Mouse (Mus musculus) MEL (cell line): Measurements from ENCODE around the gene Btbd16. TPM values are rescaled to one million over a fixed set of nuclear protein-coding genes. Genes with fewer than 3 reads are reported as not detected.

Experiments used
- DNase-seq: peaks from one replicate; pipeline ENCODE4 v3.0.0; 2011; ENCODE audit warnings: low read depth, low spot score
- H3K27ac ChIP-seq: 2 replicates; pipeline ENCODE4 v1.5.1; 2012; ENCODE audit warnings: low read depth, mild to moderate bottlenecking, control low read depth, low read length, moderate library complexity; ENCODE audit not compliant: control insufficient read depth
- H3K27me3 ChIP-seq, 2 experiments: fragments of 150-350 bp in 1 of 2; sonication (generic) in 1 of 2; 2 replicates each; pipeline ENCODE4 v1.6.1; 2012; ENCODE audit warnings: low read length in 2 of 2, mild to moderate bottlenecking in 2 of 2, improper control_type of control experiment in 1 of 2, moderate library complexity in 1 of 2; ENCODE audit not compliant: insufficient read depth in 2 of 2, control insufficient read depth in 1 of 2
- H3K36me3 ChIP-seq, 2 experiments: 2 replicates each; pipeline ENCODE4 v1.6.1; 2012 to 2014; ENCODE audit warnings: low read length in 2 of 2, improper control_type of control experiment in 1 of 2, inconsistent platforms in 1 of 2, mild to moderate bottlenecking in 1 of 2; ENCODE audit not compliant: insufficient read depth in 2 of 2, control insufficient read depth in 1 of 2
- H3K4me1 ChIP-seq, 2 experiments: fragments of 150-350 bp in 1 of 2; sonication (generic) in 1 of 2; 2 replicates each; pipeline ENCODE4 v1.6.1; 2012; ENCODE audit warnings: low read length in 2 of 2, improper control_type of control experiment in 1 of 2, mild to moderate bottlenecking in 1 of 2; ENCODE audit not compliant: insufficient read depth in 2 of 2, control insufficient read depth in 1 of 2
- H3K4me3 ChIP-seq, 2 experiments: fragments of 150-350 bp in 1 of 2; sonication (generic) in 1 of 2; 2 replicates each; pipeline ENCODE4 v1.5.1; 2012; ENCODE audit warnings: low read depth in 2 of 2, low read length in 2 of 2, mild to moderate bottlenecking in 2 of 2, moderate library complexity in 2 of 2, control low read depth in 1 of 2, improper control_type of control experiment in 1 of 2; ENCODE audit not compliant: control insufficient read depth in 1 of 2, insufficient read depth in 1 of 2
- H3K79me2 ChIP-seq: 2 replicates; pipeline ENCODE4 v1.6.1; 2012; ENCODE audit warnings: mild to moderate bottlenecking, low read length, moderate library complexity; ENCODE audit not compliant: control insufficient read depth, poor library complexity, insufficient read depth
- H3K9ac ChIP-seq: 2 replicates; pipeline ENCODE4 v1.6.1; 2012; ENCODE audit warnings: low read depth, mild to moderate bottlenecking, control low read depth, low read length, moderate library complexity; ENCODE audit not compliant: control insufficient read depth, poor library complexity, severe bottlenecking
- H3K9me3 ChIP-seq: fragments of 150-350 bp; sonication (generic); replicated peaks from 2 replicates; pipeline ENCODE4 v1.6.1; 2012; ENCODE audit warnings: mild to moderate bottlenecking, low read length, improper control_type of control experiment, moderate library complexity; ENCODE audit not compliant: insufficient read depth
- CHD1 ChIP-seq: IDR thresholded peaks from 2 replicates; pipeline ENCODE4 v1.6.1; 2012; ENCODE audit warnings: low read depth, mild to moderate bottlenecking, inconsistent platforms, low read length, improper control_type of control experiment
- ELF1 ChIP-seq: IDR thresholded peaks from 2 replicates; pipeline ENCODE4 v1.6.1; 2014; ENCODE audit warnings: low read depth, mild to moderate bottlenecking, inconsistent platforms, low read length, improper control_type of control experiment, moderate library complexity
- EP300 ChIP-seq, 2 experiments: IDR thresholded peaks; 2 replicates each; pipeline ENCODE4 v1.6.1; 2011; ENCODE audit warnings: improper control_type of control experiment in 2 of 2, low read length in 2 of 2, low read depth in 1 of 2, mild to moderate bottlenecking in 1 of 2
- ETS1 ChIP-seq: IDR thresholded peaks from 2 replicates; pipeline ENCODE4 v1.6.1; 2012; ENCODE audit warnings: low read depth, mild to moderate bottlenecking, inconsistent platforms, low read length, improper control_type of control experiment, moderate library complexity
- KAT2A ChIP-seq: conservative IDR thresholded peaks from 2 replicates; pipeline ENCODE4 v1.6.1; 2012; ENCODE audit warnings: low read depth, low read length, improper control_type of control experiment, inconsistent platforms
- MAX ChIP-seq: IDR thresholded peaks from 2 replicates; pipeline ENCODE4 v1.6.1; 2011; ENCODE audit warnings: low read length, improper control_type of control experiment
- MXI1 ChIP-seq: IDR thresholded peaks from 2 replicates; pipeline ENCODE4 v1.6.1; 2011; ENCODE audit warnings: mild to moderate bottlenecking, low read depth, low read length, improper control_type of control experiment
- MYC ChIP-seq: IDR thresholded peaks from 2 replicates; pipeline ENCODE4 v1.6.1; 2011; ENCODE audit warnings: low read depth, mild to moderate bottlenecking, low read length, improper control_type of control experiment, moderate library complexity
- NELFE ChIP-seq: IDR thresholded peaks from 2 replicates; pipeline ENCODE4 v1.6.1; 2011; ENCODE audit warnings: low read depth, low read length, improper control_type of control experiment
- NRF1 ChIP-seq: IDR thresholded peaks from 2 replicates; pipeline ENCODE4 v1.6.1; 2014; ENCODE audit warnings: low read depth, mild to moderate bottlenecking, inconsistent platforms, low read length, improper control_type of control experiment, moderate library complexity; ENCODE audit not compliant: poor library complexity, insufficient read depth, severe bottlenecking
- POLR2AphosphoS2 ChIP-seq: IDR thresholded peaks from 2 replicates; pipeline ENCODE4 v1.6.1; 2011; ENCODE audit warnings: low read length, improper control_type of control experiment
- POLR2AphosphoS5 ChIP-seq: IDR thresholded peaks from 2 replicates; pipeline ENCODE4 v1.6.1; 2012; ENCODE audit warnings: low read depth, borderline replicate concordance, mild to moderate bottlenecking, inconsistent platforms, low read length, moderate library complexity, mixed read lengths
- SIN3A ChIP-seq: IDR thresholded peaks from 2 replicates; pipeline ENCODE4 v1.6.1; 2012; ENCODE audit warnings: low read length, improper control_type of control experiment, inconsistent platforms
- TAL1 ChIP-seq: IDR thresholded peaks from 2 replicates; pipeline ENCODE4 v1.6.1; 2012; ENCODE audit warnings: mild to moderate bottlenecking, inconsistent platforms, low read length, moderate library complexity, mixed read lengths
- UBTF ChIP-seq: IDR thresholded peaks from 2 replicates; pipeline ENCODE4 v1.6.1; 2012; ENCODE audit warnings: low read depth, mild to moderate bottlenecking, inconsistent platforms, low read length, improper control_type of control experiment, moderate library complexity, borderline replicate concordance; ENCODE audit not compliant: insufficient read depth
- USF1 ChIP-seq: IDR thresholded peaks from 2 replicates; pipeline ENCODE4 v1.6.1; 2014; ENCODE audit warnings: low read depth, mild to moderate bottlenecking, inconsistent platforms, low read length, improper control_type of control experiment, moderate library complexity
- ZNF384 ChIP-seq: IDR thresholded peaks from 2 replicates; pipeline ENCODE4 v1.6.1; 2012; ENCODE audit warnings: low read depth, mild to moderate bottlenecking, inconsistent platforms, low read length, improper control_type of control experiment
- polyA plus RNA-seq, 2 experiments: library from polyadenylated mRNA; stranded (reverse) in 1 of 2; unstranded in 1 of 2; fragments of >175 nt in 1 of 2; fragments of >200 nt in 1 of 2; gene quantifications; 2 replicates each; pipeline versions ENCODE4 v1.2.1 to v1.2.4; 2012; ENCODE audit warnings: low replicate concordance in 2 of 2, low read depth in 1 of 2; ENCODE audit not compliant: insufficient read length in 2 of 2, insufficient read depth in 1 of 2, missing spikeins in 1 of 2
- total RNA-seq: library from RNA; depleted of rRNA; stranded (reverse); fragments of 300-350 nt; gene quantifications from 2 replicates; pipeline ENCODE4 v1.2.3, GENCODE M21; 2012

Gene Btbd16
- total and polyA plus RNA-seq, 3 experiments, result 0.71 to 0.89 TPM; not detected in 1

DNA sequence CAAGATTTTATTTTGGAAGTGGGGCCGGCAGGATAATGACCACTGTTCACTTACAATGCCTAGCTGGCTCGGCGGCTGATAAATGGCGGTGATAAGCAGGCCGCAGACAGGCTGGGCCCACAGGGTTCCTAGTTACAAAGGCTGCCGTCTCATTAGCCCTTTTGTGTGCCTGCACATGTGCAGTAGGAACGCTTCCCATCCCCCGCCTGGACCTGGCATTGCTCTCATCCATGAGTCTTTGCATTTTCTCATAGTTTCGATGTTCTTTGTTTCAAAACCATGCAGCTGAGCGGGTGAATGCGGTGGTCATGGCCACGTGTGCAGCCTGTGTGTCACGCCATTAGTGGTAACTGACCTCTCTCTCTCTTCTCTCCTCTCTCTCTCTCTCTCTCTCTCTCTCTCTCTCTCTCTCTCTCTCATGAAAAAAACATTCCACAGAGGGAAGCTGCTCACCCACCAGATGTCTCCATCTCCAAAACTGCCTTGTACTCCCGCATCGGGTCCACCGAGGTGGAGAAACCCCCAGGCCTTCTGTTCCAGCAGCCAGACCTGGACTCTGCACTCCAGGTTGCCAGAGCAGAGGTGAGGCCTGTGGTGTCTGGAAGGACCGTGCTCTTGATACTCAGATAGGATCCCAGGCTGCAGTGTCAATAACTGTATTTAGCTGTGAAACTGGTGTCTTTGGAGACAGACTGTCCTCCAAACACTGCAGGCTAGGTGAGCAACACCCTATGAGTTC, 22.9 kb upstream of the Btbd16 start:
- no peaks in the 10 kb centered on the region for H3K9me3 ChIP-seq
- H3K4me1 ChIP-seq, result no peaks in the 10 kb centered on the region
- no peak overlapping the region for H3K4me3 ChIP-seq
- H3K9ac ChIP-seq, result no peak overlapping the region
- TF ChIP-seq ETS1, result no peak
- TF ChIP-seq TAL1, result no peak
- TF ChIP-seq ELF1, result no peak
- no peak for TF ChIP-seq POLR2AphosphoS2
- TF ChIP-seq CHD1, result no peak
- no peak for TF ChIP-seq USF1
- no peak for TF ChIP-seq NELFE
- TF ChIP-seq UBTF, result no peak
- no peak for TF ChIP-seq MAX
- TF ChIP-seq ZNF384, result no peak
- no peak for TF ChIP-seq MYC
- TF ChIP-seq NRF1, result no peak
- no peak for TF ChIP-seq MXI1
- no peaks in the 10 kb centered on the region; a peak in 1 of 4 replicates for H3K36me3 ChIP-seq
- H3K27me3 ChIP-seq, result no peaks in the 10 kb centered on the region
- H3K79me2 ChIP-seq, result no peaks in the 10 kb centered on the region
- no peak for DNase-seq
- no peak overlapping the region for H3K27ac ChIP-seq

GRCm38 (mm10) chr7:130751678-130752077, 22.2 kb upstream of the Btbd16 start:
- Histone ChIP-seq H3K9ac (no peak overlapping the region), H3K27me3 (no peaks in the 10 kb centered on the region), H3K9me3 (no peaks in the 10 kb centered on the region), H3K4me3 (no peak overlapping the region), H3K79me2 (no peaks in the 10 kb centered on the region), H3K36me3 (no peaks in the 10 kb centered on the region; a peak in 1 of 4 replicates), H3K4me1 (no peaks in the 10 kb centered on the region), H3K27ac (no peak overlapping the region)
- TF ChIP-seq POLR2AphosphoS5 (no peak), ZNF384 (no peak), SIN3A (no peak), EP300 (IDR thresholded peaks at IDR 0.05; ENCODE audit: low read depth in 1 of 2, low read length in 2 of 2) (no peak), KAT2A (no peak), ELF1 (no peak)
- DNase-seq, result no peak
